Mouse (Mus musculus): ENCODE data around the gene Sprr2j-ps. TPM values are rescaled to one million over a fixed set of nuclear protein-coding genes. Genes with fewer than 3 reads are reported as not detected.

The Sprr2j-ps gene
- polyA plus RNA-seq, 1 experiment from 2014 or later = not detected

- Histone ChIP-seq H3K36me3 (ENCODE audit: control insufficient read depth, insufficient read depth, low read length) (no peaks in the 10 kb centered on the region), H3K4me2 (ENCODE audit: low read depth) (no peak overlapping the region), H3K27ac (ENCODE audit: low read depth, low read length) (no peak overlapping the region), H3K4me3 (ENCODE audit: low read depth, low read length) (no peak overlapping the region), H3K9me3 (ENCODE audit: control insufficient read depth, low read length) (no peaks in the 10 kb centered on the region), H3K4me1 (ENCODE audit: control insufficient read depth, insufficient read depth, low read length) (no peaks in the 10 kb centered on the region), H3K27me3 (ENCODE audit: control insufficient read depth, insufficient read depth, low read length) (no peaks in the 10 kb centered on the region), H3K9ac (ENCODE audit: low read length) (no peak overlapping the region)
- WGBS = 87% methylated on average over 5 of the region's 5 CpGs
- DNase-seq (ENCODE audit: low spot score) (no peak), ATAC-seq (ENCODE audit: insufficient read depth, low FRiP score, low TSS enrichment) (no peak)
Observed at GRCm38 (mm10) chr3:92455151-92455550, 37.3 kb downstream of the Sprr2j-ps start.

DNA sequence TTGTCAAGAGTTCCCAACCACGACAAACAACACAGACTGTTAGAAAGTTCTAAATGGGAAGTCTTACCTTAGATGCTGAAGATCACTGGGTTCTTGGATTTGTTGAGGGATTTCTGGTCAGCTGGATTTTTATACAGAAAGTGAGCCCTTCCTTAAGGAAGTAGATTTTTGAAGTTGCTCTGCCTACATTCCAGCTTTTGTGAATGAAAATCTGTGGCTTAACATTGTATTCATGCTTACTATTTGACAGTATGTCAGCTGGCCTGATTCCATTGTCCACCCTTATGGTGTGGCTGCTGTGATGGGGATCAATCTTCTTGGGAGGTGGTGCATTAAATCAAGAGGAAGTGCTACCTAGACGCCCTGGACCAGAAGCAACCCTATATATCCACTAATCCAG lies 40.7 kb downstream of the Sprr2j-ps start, which contains the start of gene Sprr3:
TSS of gene Sprr3 (minus strand) at position 101 of the 400 bp plus-strand sequence.
- Histone ChIP-seq H3K4me1 (ENCODE audit: control insufficient read depth, insufficient read depth, low read length) (no peaks in the 10 kb centered on the region), H3K9me3 (ENCODE audit: control insufficient read depth, low read length) (no peaks in the 10 kb centered on the region), H3K4me2 (ENCODE audit: low read depth) (no peak within 1 kb of the TSS), H3K27me3 (ENCODE audit: control insufficient read depth, insufficient read depth, low read length) (no peaks in the 10 kb centered on the region), H3K27ac (ENCODE audit: low read depth, low read length) (no peak within 1 kb of the TSS), H3K4me3 (ENCODE audit: low read depth, low read length) (no peak within 1 kb of the TSS), H3K36me3 (ENCODE audit: control insufficient read depth, insufficient read depth, low read length) (no peaks in the 10 kb centered on the region), H3K9ac (ENCODE audit: low read length) (no peak within 1 kb of the TSS)
- DNase-seq (ENCODE audit: low spot score) (no peak), ATAC-seq (ENCODE audit: insufficient read depth, low FRiP score, low TSS enrichment) (no peak)
- WGBS = 70% methylated on average over 2 of the region's 2 CpGs

DNA sequence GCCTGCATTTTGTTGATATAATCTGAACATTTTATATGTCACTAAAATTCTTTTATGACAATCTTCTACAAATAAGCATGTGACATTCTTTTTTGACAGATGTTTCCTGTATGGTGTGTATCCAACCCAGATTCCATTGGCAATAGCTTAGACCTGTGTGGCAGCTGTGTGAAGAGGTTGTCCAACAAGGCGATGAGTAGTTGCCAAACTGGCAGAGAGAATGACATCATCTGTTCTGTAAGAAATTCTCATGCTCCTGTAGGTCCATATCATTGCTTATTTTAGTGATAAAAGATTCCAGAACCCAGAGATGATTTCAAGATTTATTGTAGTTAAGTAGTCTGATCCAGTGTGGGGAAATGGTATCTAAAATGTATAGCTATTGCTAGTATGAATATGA lies 48.7 kb downstream of the Sprr2j-ps start:
- WGBS = 89% methylated on average over 1 of the region's 1 CpGs
- no peaks in the 10 kb centered on the region for H3K9me3 ChIP-seq (ENCODE audit: control insufficient read depth, low read length)
- ATAC-seq (ENCODE audit: insufficient read depth, low FRiP score, low TSS enrichment) = no peak
- H3K36me3 ChIP-seq (ENCODE audit: control insufficient read depth, insufficient read depth, low read length) = no peaks in the 10 kb centered on the region
- H3K4me1 ChIP-seq (ENCODE audit: control insufficient read depth, insufficient read depth, low read length) = no peaks in the 10 kb centered on the region
- H3K27ac ChIP-seq (ENCODE audit: low read depth, low read length) = no peak overlapping the region
- DNase-seq (ENCODE audit: low spot score) = no peak
- H3K27me3 ChIP-seq (ENCODE audit: control insufficient read depth, insufficient read depth, low read length) = no peaks in the 10 kb centered on the region
- H3K9ac ChIP-seq (ENCODE audit: low read length) = no peak overlapping the region
- no peak overlapping the region for H3K4me2 ChIP-seq (ENCODE audit: low read depth)
- no peak overlapping the region for H3K4me3 ChIP-seq (ENCODE audit: low read depth, low read length)

DNA sequence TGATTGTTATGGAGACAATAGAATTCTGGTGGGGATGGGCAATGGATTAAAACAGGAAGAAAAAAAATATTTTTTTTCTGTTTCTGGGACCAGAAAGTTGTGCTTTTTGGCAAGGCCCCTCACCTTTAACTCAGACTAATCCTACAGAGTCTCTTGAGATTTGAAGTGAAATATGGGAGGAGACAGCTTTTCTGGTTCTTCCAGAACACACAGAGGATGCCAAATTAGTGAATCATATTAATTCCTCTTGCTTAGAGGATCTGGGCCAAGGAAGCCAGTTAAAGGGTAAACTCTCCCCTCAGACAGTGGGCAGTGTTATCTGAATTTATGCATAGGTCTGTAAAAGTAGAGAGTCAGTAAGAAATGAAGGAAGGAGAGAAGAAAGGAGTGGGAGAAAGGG lies 49.5 kb downstream of the Sprr2j-ps start:
- Histone ChIP-seq H3K4me3 (ENCODE audit: low read depth, low read length) (no peak overlapping the region), H3K4me1 (ENCODE audit: control insufficient read depth, insufficient read depth, low read length) (no peaks in the 10 kb centered on the region), H3K27ac (ENCODE audit: low read depth, low read length) (no peak overlapping the region), H3K27me3 (ENCODE audit: control insufficient read depth, insufficient read depth, low read length) (no peaks in the 10 kb centered on the region), H3K9me3 (ENCODE audit: control insufficient read depth, low read length) (no peaks in the 10 kb centered on the region), H3K4me2 (ENCODE audit: low read depth) (no peak overlapping the region), H3K36me3 (ENCODE audit: control insufficient read depth, insufficient read depth, low read length) (no peaks in the 10 kb centered on the region), H3K9ac (ENCODE audit: low read length) (no peak overlapping the region)
- no peak for DNase-seq (ENCODE audit: low spot score)
- ATAC-seq (ENCODE audit: insufficient read depth, low FRiP score, low TSS enrichment) = no peak

Other genes starting within 250 kb of the Sprr2j-ps start
- not detected in 2 replicates for gene Sprr2a1, start 202.3 kb upstream of the Sprr2j-ps start, polyA plus RNA-seq (2014; fragmentation: Nextera tagmentation; extraction: Ambion mirVana)
- 0.89 and 2.5 TPM in 2 replicates for gene Sprr2a2, start 202.2 kb upstream of the Sprr2j-ps start, polyA plus RNA-seq (2014; fragmentation: Nextera tagmentation; extraction: Ambion mirVana)
- gene Sprr2a3, start 132.7 kb upstream of the Sprr2j-ps start, polyA plus RNA-seq (2014; fragmentation: Nextera tagmentation; extraction: Ambion mirVana) = not detected in 2 replicates
- gene Sprr2b, start 101.5 kb upstream of the Sprr2j-ps start, polyA plus RNA-seq (2014; fragmentation: Nextera tagmentation; extraction: Ambion mirVana) = 0.54 TPM in 1 of 2 replicates, not detected in the other
- not detected in 2 replicates for gene Sprr2d, start 78.9 kb upstream of the Sprr2j-ps start, polyA plus RNA-seq (2014; fragmentation: Nextera tagmentation; extraction: Ambion mirVana)
- not detected in 2 replicates for gene Sprr2e, start 65.9 kb upstream of the Sprr2j-ps start, polyA plus RNA-seq (2014; fragmentation: Nextera tagmentation; extraction: Ambion mirVana)
- gene Sprr2f, start 52.9 kb upstream of the Sprr2j-ps start, polyA plus RNA-seq (2014; fragmentation: Nextera tagmentation; extraction: Ambion mirVana) = not detected in 2 replicates
- gene Sprr2h, start 32.4 kb upstream of the Sprr2j-ps start, polyA plus RNA-seq (2014; fragmentation: Nextera tagmentation; extraction: Ambion mirVana) = not detected in 2 replicates
- gene Sprr2i, start 10.1 kb upstream of the Sprr2j-ps start, polyA plus RNA-seq (2014; fragmentation: Nextera tagmentation; extraction: Ambion mirVana) = not detected in 2 replicates
- gene Gm9774, start 11.3 kb downstream of the Sprr2j-ps start, polyA plus RNA-seq (2014; fragmentation: Nextera tagmentation; extraction: Ambion mirVana) = 4.9 and 8.9 TPM in 2 replicates
- gene Sprr2k, start 14.5 kb downstream of the Sprr2j-ps start, polyA plus RNA-seq (2014; fragmentation: Nextera tagmentation; extraction: Ambion mirVana) = not detected in 2 replicates
- not detected in 2 replicates for gene Sprr1b, start 20.7 kb downstream of the Sprr2j-ps start, polyA plus RNA-seq (2014; fragmentation: Nextera tagmentation; extraction: Ambion mirVana)
- not detected in 2 replicates for gene Sprr3, start 40.6 kb downstream of the Sprr2j-ps start, polyA plus RNA-seq (2014; fragmentation: Nextera tagmentation; extraction: Ambion mirVana)
- gene Sprr1a, start 67.8 kb downstream of the Sprr2j-ps start, polyA plus RNA-seq (2014; fragmentation: Nextera tagmentation; extraction: Ambion mirVana) = not detected in 2 replicates
- gene Sprr4, start 82.4 kb downstream of the Sprr2j-ps start, polyA plus RNA-seq (2014; fragmentation: Nextera tagmentation; extraction: Ambion mirVana) = not detected in 2 replicates
- gene 2310046K23Rik, start 116.4 kb downstream of the Sprr2j-ps start, polyA plus RNA-seq (2014; fragmentation: Nextera tagmentation; extraction: Ambion mirVana) = not detected in 2 replicates
- not detected in 2 replicates for gene Ivl, start 155.7 kb downstream of the Sprr2j-ps start, polyA plus RNA-seq (2014; fragmentation: Nextera tagmentation; extraction: Ambion mirVana)
- not detected in 2 replicates for gene Smcp, start 170.9 kb downstream of the Sprr2j-ps start, polyA plus RNA-seq (2014; fragmentation: Nextera tagmentation; extraction: Ambion mirVana)
- gene 2210017I01Rik, start 189.4 kb downstream of the Sprr2j-ps start, polyA plus RNA-seq (2014; fragmentation: Nextera tagmentation; extraction: Ambion mirVana) = not detected in 2 replicates
- gene Lce6a, start 203.6 kb downstream of the Sprr2j-ps start, polyA plus RNA-seq (2014; fragmentation: Nextera tagmentation; extraction: Ambion mirVana) = not detected in 2 replicates
- gene Lce1a1, start 230.2 kb downstream of the Sprr2j-ps start, polyA plus RNA-seq (2014; fragmentation: Nextera tagmentation; extraction: Ambion mirVana) = not detected in 2 replicates
- not detected in 2 replicates for gene Lce1b, start 238.8 kb downstream of the Sprr2j-ps start, polyA plus RNA-seq (2014; fragmentation: Nextera tagmentation; extraction: Ambion mirVana)